9 mouse cellular contexts compared by ENCODE assay signal in the genomic region with DNA sequence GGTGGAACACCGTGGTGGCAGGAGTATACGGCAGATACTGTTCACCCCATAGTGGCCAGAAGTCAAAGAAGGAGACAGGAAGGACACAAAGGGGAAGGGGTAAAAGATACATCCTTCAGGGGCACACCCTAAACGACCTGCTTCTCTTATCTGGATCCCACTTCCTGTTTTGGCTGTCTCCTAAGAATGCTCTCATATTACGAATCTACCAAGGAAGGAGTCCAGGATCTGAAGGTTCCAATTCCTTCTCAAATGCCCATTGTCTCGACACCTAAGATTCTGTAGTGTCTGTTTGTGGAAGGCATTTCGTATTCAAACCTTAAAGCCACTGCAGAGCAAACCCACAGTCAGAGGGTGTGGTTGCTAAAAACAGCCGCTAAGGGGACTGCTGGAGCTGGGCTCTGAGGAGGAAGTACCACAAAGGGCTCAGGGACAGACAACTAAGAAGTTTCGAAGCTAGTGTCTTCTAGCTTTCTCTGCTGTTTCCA. TPM values are rescaled to one million over a fixed set of nuclear protein-coding genes. Genes with fewer than 3 reads are reported as not detected.
DNase-seq lines count a peak whose midpoint lies in the region; ATAC-seq lines count a peak whose summit lies in the region.
"Had no signal": no experiment of that assay in that cellular context is flagged by ENCODE, and none has a peak within 500 bp of the region (broad histone marks: within the 10 kb centered on the region; RNA-seq: fewer than 3 reads in every experiment).

No protein-coding gene starts in this region.

- peak; percentile 17 for ATAC-seq in granulocyte monocyte progenitor cell, adult 5-6 weeks (replicated peaks; ENCODE audit: poor library complexity, severe bottlenecking)
- no peak for ATAC-seq in hindbrain, embryonic 13.5 days (ENCODE audit: low FRiP score)
- no peak for ATAC-seq in hindbrain, embryonic 12.5 days (ENCODE audit: low FRiP score)

- H3K4me1 ChIP-seq in hindbrain, embryonic 13.5 days (replicated peaks) = peaks cover 2% of the 10 kb centered on the region
- 0 out of 2 replicates have a peak, but pooled peaks cover 3% of the 10 kb centered on the region for H3K4me1 ChIP-seq in hindbrain, embryonic 12.5 days

- H3K9ac ChIP-seq in hindbrain, embryonic 13.5 days = no peak overlapping the region
- no peak overlapping the region for H3K9ac ChIP-seq in hindbrain, embryonic 12.5 days

- peak; percentile 61 for DNase-seq in layer of hippocampus, adult 9-11 months
- no peak for DNase-seq in layer of hippocampus, postnatal 14 days (ENCODE audit: low spot score in 2 of 2)
- peak; percentile 36 to 52 for DNase-seq in lung, adult 18-20 months
- DNase-seq in spleen, postnatal 36 days (ENCODE audit: low spot score in 2 of 2) = peak; percentile 85 to 87
- DNase-seq in urinary bladder, postnatal 4 days (ENCODE audit: low spot score in 2 of 2) = no peak

- no peaks in the 10 kb centered on the region for H3K36me3 ChIP-seq in hindbrain, embryonic 13.5 days
- no peaks in the 10 kb centered on the region for H3K36me3 ChIP-seq in hindbrain, embryonic 12.5 days

- H3K27ac ChIP-seq in hindbrain, embryonic 13.5 days = no peak overlapping the region
- H3K27ac ChIP-seq in hindbrain, embryonic 12.5 days = no peak overlapping the region

- WGBS in hindbrain, embryonic 13.5 days = 61% methylated on average over 8 of the region's 8 CpGs
- WGBS in hindbrain, embryonic 12.5 days = 55% methylated on average over 8 of the region's 8 CpGs

- no peaks in the 10 kb centered on the region for H3K9me3 ChIP-seq in hindbrain, embryonic 13.5 days
- no peaks in the 10 kb centered on the region for H3K9me3 ChIP-seq in hindbrain, embryonic 12.5 days (replicated peaks)

- H3K4me2 ChIP-seq in hindbrain, embryonic 13.5 days = no peak overlapping the region
- H3K4me2 ChIP-seq in hindbrain, embryonic 12.5 days (replicated peaks) = no peak overlapping the region

- H3K27me3 ChIP-seq in hindbrain, embryonic 13.5 days = no peaks in the 10 kb centered on the region
- H3K27me3 ChIP-seq in hindbrain, embryonic 12.5 days = no peaks in the 10 kb centered on the region

- H3K4me3 ChIP-seq in hindbrain, embryonic 13.5 days = no peak overlapping the region
- H3K4me3 ChIP-seq in hindbrain, embryonic 12.5 days = no peak overlapping the region

RNA-seq across cellular contexts. Expression of gene Ccr1, which starts 39.7 kb away (rescaled TPM):
- under 1 TPM; 0.57 to 0.62 TPM for total RNA-seq in layer of hippocampus, postnatal 14 days (2021)
- 2.1 and 3.8 TPM in 2 replicates for total RNA-seq in granulocyte monocyte progenitor cell, adult 5-6 weeks (2014; fragmentation: Nextera tagmentation)
- total RNA-seq in granulocyte monocyte progenitor cell, adult 5-6 weeks (2017) = 4.7 and 5.6 TPM in 2 replicates
- 1.2 TPM in 2 replicates for polyA plus RNA-seq in hindbrain, embryonic 13.5 days (2015; fragmentation: Nextera tagmentation; extraction: Ambion mirVana)
- polyA plus RNA-seq in hindbrain, embryonic 12.5 days (2016; fragmentation: Nextera tagmentation; extraction: Ambion mirVana) = 0.99 and 1.1 TPM in 2 replicates

RNA-seq across cellular contexts. Expression of gene Ccr1l1, which starts 49.4 kb away (rescaled TPM):
- total RNA-seq in layer of hippocampus, postnatal 14 days (2021) = not detected
- total RNA-seq in granulocyte monocyte progenitor cell, adult 5-6 weeks (2014; fragmentation: Nextera tagmentation) = not detected in 2 replicates
- total RNA-seq in granulocyte monocyte progenitor cell, adult 5-6 weeks (2017) = not detected in 2 replicates
- not detected in 2 replicates for polyA plus RNA-seq in hindbrain, embryonic 13.5 days (2015; fragmentation: Nextera tagmentation; extraction: Ambion mirVana)
- not detected in 2 replicates for polyA plus RNA-seq in hindbrain, embryonic 12.5 days (2016; fragmentation: Nextera tagmentation; extraction: Ambion mirVana)
- polyA plus RNA-seq: lung, embryonic 16.5 days had no signal

Comparison
In these comparisons a context has a peak if more than half of its experiments do, and no peak if none do; other contexts are left out.
1. DNase-seq: peak in layer of hippocampus, adult 9-11 months (single experiment), lung, adult 18-20 months (2 of 2) and spleen, postnatal 36 days (2 of 2); none in layer of hippocampus, postnatal 14 days (0 of 2) and urinary bladder, postnatal 4 days (0 of 2).